Mouse (Mus musculus): ENCODE results near the gene Phc2.
"Not testable (repeated sequence)": the region's sequence is repeated elsewhere in the genome, so short reads cannot be mapped to it uniquely, and the experiment has no call there.

Phc2 gene

GRCm38 (mm10) chr4:128645896-128646295, 8.6 kb upstream of the Phc2 start:
- DNase-seq (ENCODE audit: low read depth): no peak

GRCm38 (mm10) chr4:128646762-128647161, 7.7 kb upstream of the Phc2 start:
- DNase-seq (ENCODE audit: low read depth): no peak

DNA sequence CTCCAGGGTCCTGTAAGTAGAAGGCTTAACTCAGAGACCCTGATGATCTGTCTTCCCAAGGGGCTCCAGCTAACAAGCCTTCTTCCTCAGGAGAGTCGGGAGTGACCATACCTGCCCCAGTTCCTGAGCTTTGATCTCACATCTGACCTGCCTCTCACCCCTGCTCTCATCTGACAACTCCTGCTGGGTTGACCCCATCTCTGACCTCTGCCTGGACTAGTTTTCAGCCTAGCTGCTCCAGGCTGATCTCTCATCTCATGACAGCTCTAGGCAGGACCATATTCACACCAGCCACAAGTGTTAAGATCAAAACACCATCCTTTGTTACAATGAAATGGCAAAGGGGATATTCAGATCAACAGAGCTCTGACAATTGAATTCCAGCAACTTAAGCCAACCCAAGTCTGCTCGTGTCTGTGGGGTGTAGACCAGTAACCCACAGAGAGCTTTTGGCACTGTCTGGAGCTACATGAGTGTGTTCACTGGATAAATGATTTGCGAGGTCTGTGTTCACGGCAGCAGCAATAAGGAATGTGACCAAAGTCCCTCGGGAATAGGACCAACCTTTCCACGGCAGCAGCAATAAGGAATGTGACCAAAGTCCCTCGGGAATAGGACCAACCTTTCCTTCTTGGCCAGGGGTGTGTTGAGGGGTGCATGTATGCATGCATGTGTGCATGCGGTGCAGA, 5.8 kb upstream of the Phc2 start:
- no peak for DNase-seq (ENCODE audit: low read depth)

- no peak for DNase-seq (ENCODE audit: low read depth)
Measured at GRCm38 (mm10) chr4:128651530-128651929, 3.0 kb upstream of the Phc2 start.

GRCm38 (mm10) chr4:128652584-128653298, 1.8 kb upstream of the Phc2 start:
- no peak for DNase-seq (ENCODE audit: low read depth)

DNA sequence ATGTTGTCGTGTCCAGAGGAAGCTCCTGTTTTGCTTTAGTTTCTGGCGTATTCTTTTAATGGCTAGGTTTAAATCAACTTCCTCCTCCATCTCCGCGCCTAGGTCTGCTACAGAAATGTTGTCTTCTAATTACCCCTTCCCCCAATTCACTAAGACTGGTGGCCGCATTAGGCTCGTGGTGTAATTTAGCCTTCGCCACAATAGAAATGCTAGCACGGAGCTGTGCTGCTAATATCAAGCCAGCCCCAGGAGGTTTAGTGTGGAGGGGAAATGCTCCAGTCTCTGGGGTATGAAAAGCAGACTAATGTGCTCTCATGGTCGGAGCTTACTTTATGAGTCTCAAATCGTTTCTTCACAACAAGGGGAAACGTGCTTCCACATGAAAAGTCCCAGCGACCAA, 944 bp downstream of the Phc2 start:
- DNase-seq (ENCODE audit: low read depth): peak; percentile 44

DNA sequence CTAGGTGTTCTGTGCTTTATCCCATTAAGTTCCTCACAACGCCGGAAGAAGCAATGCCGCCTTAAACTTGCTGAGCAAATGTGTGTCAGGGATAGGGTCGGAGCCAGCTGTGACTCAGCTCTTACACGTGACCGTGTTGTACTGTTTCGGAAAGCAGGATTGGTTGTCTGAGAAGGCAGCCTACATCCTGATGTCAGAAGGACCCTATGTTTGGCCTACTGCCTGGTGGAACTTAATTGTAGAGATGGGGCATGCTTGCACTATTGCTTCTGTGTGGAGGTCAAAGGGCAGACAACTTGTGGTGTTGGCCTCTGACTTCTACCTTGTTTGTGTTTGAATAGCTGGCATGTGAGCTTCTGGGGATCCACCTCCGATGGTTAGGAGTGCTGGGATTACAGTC, 5.7 kb downstream of the Phc2 start:
- DNase-seq (ENCODE audit: low read depth): no peak

- DNase-seq (ENCODE audit: low read depth): no peak
Measured at GRCm38 (mm10) chr4:128661063-128661462, 6.6 kb downstream of the Phc2 start.

DNA sequence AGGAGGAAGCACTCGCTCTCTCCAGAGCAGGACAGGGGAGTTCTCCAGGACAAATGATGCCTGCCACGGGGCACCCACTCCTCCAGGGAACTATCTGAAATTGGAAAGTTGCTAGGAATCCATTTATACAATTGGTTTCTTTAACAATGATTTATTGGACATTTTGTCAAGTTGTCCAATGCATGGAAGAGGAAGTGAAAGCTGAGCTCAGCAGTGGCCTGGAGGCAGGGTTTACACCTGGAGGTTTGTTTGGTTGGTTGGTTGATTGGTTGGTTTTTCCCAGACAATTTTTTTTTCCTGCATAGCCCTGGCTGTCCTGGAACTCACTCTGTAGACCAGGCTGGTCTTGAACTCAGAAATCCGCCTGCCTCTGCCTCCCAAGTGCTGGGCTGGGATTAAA, 9.5 kb downstream of the Phc2 start:
- DNase-seq (ENCODE audit: low read depth): no peak

GRCm38 (mm10) chr4:128666362-128666761, 11.9 kb downstream of the Phc2 start:
- DNase-seq (ENCODE audit: low read depth): not testable (repeated sequence)

- not testable (repeated sequence) for DNase-seq (ENCODE audit: low read depth)
Measured at GRCm38 (mm10) chr4:128667195-128667594, 12.7 kb downstream of the Phc2 start.

GRCm38 (mm10) chr4:128669229-128669628, 14.7 kb downstream of the Phc2 start:
- DNase-seq (ENCODE audit: low read depth): no peak

DNA sequence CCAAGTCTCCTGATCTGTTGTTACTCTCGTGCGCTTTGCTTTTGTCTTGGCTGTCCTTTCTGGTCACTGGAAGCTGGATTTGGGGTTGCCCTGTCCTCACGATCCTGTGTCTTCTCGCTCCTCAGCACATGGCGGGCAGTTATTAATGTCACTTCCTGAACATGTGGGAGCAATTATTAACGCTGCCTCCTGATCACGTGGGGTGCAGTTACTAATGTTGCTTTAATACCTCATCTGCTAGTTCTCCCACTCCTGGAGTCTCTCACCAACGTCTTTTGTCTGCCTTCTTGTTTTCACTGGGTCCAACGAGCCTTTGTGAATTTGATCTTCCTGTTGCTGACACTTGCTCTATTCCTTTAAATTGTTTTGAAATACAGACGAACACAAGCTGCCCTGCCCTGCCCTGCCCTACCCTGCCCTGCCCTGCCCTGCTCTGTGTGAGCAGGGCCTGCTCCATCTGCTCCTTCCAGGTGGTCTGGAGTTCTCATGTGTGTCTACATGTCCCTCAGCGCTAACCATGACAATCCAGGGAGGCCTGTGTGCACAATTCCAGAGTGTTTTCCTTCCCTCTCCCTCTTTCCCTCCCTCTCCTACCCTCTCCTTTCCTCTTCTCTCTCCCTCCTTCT, 16.2 kb downstream of the Phc2 start:
- DNase-seq (ENCODE audit: low read depth): no peak

DNA sequence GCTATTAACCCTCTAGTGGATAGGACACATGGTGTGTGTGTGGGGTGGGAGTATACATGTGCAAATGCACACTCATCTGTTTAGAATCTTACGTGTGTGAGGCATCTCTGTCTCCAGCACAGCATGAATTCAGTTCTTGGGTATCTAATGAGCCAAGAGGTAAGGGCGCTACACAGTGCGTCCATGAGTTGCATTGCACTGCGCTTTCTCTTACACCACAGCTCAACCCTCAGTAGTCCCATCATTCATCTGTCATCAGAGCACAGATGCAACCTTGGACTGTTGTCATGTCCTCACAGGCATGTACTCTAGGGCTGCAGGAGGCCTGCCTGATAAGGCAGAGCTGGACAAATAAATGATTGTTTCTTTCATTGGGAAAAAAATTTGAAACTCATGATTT, 18.0 kb downstream of the Phc2 start:
- DNase-seq (ENCODE audit: low read depth): no peak

- no peak for DNase-seq (ENCODE audit: low read depth)
Measured at GRCm38 (mm10) chr4:128678564-128679217, 24.2 kb downstream of the Phc2 start.

DNA sequence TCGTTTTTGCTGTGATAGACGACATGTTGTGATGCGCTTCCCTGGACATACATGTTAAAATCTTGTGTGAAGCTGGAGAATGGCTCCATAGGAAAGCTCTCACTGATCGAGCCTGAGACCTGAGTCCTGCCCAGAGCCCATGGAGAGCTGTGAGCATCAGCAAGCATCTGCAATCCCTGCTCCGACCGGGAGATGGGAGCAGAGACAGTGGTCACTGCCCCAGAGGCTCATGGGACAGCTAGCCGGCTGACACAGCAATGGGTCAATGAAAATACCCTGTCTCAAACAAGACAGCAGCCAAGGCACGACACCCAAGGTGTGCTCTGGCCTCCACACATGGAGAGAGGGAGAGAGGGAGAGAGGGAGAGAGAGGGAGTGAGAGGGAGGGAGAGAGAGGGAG, 26.6 kb downstream of the Phc2 start:
- DNase-seq (ENCODE audit: low read depth): no peak

DNA sequence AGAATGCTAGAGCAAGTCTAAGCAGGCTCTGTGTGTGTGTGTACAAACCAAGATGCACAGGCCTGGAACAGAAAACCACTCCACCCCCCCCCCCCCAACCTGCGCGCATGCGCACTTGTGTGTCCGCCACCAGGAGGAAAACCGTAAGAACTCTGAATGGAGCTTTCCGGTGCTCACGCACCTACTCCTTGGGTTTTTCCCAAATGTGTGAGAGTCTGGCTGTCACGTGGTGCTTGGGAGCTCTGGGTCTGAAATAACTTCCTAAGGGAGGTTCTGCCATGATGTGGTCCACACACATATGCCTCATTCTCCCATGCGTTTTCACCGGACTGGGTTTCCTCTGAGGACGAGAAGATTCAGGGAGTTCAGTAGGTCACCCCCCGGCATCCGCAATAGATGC, 27.8 kb downstream of the Phc2 start:
- no peak for DNase-seq (ENCODE audit: low read depth)

- DNase-seq (ENCODE audit: low read depth): no peak
Measured at GRCm38 (mm10) chr4:128683706-128684105, 29.2 kb downstream of the Phc2 start.

DNA sequence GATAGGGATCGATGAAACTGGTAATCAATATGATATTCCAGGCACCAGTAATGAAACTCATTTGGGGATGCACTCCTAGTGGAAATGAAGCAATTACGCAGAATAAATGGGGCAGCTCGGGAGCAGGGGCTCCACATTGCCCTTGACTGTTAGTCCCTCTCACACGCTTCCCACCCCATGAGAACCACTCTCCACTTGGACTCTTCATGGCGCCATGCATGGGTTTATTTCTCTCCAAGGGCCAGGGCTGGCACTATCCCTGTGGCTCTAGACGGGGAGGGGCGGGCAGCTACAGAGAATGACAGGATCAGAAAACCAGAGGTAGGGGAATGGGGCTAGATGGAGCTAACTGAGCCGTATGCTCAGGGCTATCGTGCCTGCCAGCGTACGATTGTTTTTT, 29.6 kb downstream of the Phc2 start:
- DNase-seq (ENCODE audit: low read depth): no peak

DNA sequence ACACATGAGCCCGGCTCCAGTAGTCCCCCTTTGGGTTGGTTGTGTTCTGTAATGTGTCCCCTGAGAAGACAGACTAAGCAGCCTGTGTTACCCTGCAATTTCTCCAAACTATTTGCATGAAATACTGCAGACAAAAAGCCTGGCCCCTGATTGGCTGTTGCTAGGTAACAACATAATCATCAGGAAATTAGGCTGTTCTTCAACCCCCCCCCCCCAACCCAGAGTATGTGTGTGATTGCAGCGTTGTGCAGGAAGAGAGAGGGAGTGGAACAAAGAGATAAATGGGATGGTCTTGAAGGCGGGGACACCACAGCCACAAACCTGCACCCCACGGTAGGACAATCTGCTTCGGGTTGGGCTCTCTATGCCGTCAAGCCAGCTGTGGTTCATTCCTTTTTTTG, 34.0 kb downstream of the Phc2 start:
- peak; percentile 69 for DNase-seq (ENCODE audit: low read depth)

DNA sequence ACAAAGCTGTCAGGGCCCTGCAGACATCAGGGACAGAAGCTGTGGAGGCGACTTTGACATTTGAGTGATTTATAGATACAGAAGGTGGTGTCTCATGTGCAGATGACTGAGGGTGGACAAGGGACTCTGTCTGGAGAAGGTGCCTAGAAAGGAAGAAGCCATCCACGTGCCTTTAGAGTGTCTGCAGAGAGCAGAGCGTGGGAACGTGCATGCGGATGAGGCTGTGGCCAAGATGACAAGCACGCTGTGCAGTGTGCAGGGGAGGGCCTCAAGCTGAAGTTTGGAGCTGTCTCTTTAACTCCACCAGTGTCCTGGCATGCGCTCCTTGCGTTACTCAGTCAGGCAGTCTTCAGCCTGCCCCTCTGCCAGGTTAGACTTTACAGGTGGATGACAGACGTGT, 34.5 kb downstream of the Phc2 start:
- peak; percentile 67 for DNase-seq (ENCODE audit: low read depth)

GRCm38 (mm10) chr4:128689739-128690304, 35.3 kb downstream of the Phc2 start:
- DNase-seq (ENCODE audit: low read depth): peak; percentile 12

Data from naive thymus-derived CD4-positive, alpha-beta T cell, adult 2 months (primary cell).